Mouse (Mus musculus) ES-E14 (cell line): Measurements from ENCODE around the gene Trim17.

ENCODE experiments used
- CHD2 ChIP-seq: IDR thresholded peaks from 2 replicates; pipeline ENCODE4 v1.6.1; 2014; ENCODE audit warnings: mild to moderate bottlenecking, low read depth, low read length, inconsistent platforms
- HCFC1 ChIP-seq: IDR thresholded peaks from 2 replicates; pipeline ENCODE4 v1.6.1; 2012; ENCODE audit warnings: low read length, inconsistent platforms, borderline replicate concordance; ENCODE audit not compliant: insufficient read depth
- MAFK ChIP-seq: IDR thresholded peaks from 2 replicates; pipeline ENCODE4 v1.6.1; 2014; ENCODE audit warnings: mild to moderate bottlenecking, low read depth, low read length, inconsistent platforms; ENCODE audit not compliant: insufficient read depth
- ZNF384 ChIP-seq: IDR thresholded peaks from 2 replicates; pipeline ENCODE4 v1.6.1; 2012; ENCODE audit warnings: low read depth, low read length, inconsistent platforms

DNA sequence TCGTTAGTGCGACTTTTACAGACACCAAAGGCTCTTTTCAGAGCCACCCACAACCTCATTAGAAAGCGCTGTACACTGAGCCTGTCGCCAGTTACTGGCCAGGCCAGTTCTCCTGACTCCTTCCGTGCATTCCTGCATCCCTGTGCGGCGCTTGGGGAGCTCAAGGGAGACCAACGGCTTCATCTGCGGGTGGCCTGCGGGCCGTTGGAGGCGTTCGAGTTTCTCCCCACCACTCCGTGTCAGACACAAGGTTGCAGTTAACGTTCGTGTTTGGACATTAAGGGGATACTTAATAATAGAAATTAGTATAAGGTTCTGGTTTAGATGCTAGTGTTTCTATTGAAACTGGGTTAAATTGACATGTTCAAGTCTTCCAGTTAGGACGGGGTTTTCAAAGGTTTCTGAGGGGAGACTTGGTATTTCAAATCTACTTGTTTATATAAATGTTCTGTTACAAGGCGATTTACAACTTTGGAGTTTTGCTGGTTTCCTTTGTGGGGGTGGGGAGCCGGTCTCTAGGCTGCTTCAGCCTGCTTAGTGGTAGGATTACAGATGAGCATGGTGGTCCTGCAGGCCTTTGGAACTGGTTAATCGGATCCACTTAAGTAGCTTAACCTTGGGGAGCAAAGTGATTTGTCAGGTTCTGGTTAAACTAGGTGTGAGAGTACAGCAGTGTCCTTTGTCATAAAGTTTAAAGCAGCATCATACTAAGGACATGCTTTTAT, 820 bp downstream of the Trim17 start:
- no peak for TF ChIP-seq HCFC1
- TF ChIP-seq CHD2 = no peak
- no peak for TF ChIP-seq MAFK
- no peak for TF ChIP-seq ZNF384
